Mouse (Mus musculus): ENCODE measurements at regions not wholly inside any gene's neighbourhood (a gene's known extent, or its start where the extent isn't known, plus 50 kb on each side); places are given as distances from the start of the nearest gene placed in this dataset.

DNA sequence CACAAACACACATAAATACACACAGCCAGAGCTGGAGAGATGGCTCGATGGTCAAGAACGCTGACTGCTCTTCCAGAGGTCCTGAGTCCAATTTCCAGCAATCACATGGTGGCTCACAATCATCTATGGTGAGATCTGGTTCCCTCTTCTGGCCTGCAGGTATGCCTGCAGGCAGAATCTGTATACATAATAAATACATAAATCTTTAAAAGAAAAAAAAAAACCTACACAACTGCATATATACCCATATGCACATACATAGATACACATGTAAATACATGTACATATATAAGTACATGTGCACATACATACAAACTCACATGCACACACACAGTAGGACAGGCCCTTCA, 86.2 kb downstream of the Rchy1 start:
- TF ChIP-seq CTCF (IDR thresholded peaks at IDR 0.05; ENCODE audit: low read depth, low read length) (no peak), POLR2A (IDR thresholded peaks at IDR 0.05; ENCODE audit: insufficient read depth, low read length) (no peak), EP300 (IDR thresholded peaks at IDR 0.05; ENCODE audit: insufficient read depth, low read depth, low read length) (no peak)

Data from ES-Bruce4 (cell line).